Mouse (Mus musculus): ENCODE data around the gene AA986860.

AA986860 gene

DNA sequence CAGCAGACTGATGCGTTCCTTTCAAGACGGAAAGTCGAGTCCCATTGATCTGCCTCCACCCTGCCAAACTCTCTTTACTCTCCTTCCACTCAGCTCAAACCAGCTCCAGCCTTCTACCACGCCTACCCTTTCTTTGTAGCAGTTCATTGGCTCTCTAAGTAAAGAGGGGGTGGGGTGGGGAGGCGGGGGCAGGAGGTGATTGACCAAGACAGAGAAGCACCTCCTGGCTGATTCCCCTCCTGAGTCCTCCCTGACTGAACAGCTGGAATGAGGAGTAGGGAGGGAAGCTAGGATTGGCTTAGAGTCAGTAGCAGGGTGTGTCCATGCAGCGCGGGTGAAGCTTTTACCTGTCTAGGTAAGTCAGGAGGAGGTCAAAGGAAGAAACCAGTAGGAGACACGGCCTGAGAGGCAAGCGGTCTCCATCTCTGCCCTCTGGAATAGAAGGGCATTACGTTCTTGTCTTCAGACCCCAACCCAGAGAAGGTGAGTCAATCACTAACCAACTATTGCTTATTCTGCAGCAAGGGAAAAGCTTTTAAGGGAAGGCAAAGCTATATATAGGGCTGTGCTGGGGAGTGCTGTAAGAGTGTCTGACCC is at the start of gene AA986860:
AA986860 (plus strand) TSS at position 236 of the 597 bp plus-strand sequence.
- no peak for DNase-seq (ENCODE audit: low spot score in 2 of 2)

DNA sequence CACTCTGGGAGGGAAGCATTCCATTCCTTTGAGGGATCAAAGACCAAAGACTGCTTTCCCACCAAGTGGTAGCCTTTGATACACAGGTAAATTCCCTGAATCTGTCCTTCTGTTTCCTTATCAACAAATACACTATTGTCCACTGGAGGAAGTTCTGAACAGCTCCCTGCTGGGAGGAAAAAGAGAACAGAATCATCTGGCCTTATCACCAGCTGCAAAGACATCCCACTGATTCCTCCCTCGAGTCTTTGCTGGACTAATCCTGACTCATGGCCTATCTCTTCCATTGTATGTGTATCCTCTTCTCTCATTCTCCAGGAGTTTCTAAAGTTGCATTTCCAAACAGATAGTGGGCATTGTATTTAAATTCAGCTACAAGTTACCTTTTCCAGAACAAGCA is 47.9 kb upstream of the AA986860 start:
- no peak for DNase-seq (ENCODE audit: low spot score in 2 of 2)

DNA sequence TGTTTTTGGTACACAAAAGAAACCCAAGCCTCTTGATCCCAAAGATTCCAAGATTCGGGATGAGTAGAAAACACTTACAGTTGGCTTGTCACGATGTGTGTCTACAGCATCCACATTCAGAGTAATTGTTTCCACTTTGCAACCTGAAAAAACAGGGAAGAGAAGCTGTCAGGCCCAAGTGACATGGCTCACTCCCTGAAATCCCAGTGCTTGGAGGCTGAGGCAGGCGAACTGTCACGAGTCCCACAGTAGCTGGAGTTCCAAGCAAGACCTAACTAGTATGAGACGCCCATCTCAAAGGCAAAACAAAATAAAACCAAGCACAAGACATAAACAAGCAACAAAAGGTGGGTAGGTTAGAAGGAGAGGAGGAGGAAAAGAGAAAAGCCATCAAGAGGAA is 33.2 kb upstream of the AA986860 start:
- DNase-seq (ENCODE audit: low spot score in 2 of 2), result no peak

DNA sequence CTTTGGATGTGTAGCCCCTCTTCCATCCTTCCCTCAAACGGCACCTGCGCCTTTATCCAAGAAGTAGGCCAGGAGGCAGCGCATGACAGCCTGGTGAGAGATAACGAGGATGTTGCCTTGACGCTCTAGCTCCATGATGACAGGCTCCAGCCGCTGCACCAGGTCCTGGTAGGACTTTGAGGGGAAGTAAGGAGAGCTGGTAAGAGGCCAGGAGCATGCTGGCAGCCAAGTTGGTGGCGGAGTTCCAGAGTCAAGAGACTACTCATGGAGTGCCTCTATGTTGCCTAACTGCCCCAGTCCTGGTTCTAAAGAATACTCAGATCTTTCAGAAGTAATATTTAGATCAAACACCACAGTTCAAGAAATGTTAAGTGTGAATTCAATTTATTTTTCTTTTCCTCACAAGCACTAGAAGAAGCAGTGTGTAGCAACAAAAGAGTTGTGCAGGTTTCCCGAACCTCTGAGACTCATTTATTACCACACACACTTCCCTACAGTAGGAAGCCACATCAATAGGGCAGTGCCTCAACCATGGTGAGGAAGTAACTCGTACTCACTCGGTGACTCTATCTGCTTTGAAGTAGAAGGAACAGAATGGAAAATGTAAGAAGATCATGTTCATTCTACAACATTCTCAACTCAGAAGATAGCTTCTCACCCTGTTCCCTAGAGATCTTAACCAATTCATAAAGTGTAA is 31.7 kb upstream of the AA986860 start:
- no peak for DNase-seq (ENCODE audit: low spot score in 2 of 2)

DNA sequence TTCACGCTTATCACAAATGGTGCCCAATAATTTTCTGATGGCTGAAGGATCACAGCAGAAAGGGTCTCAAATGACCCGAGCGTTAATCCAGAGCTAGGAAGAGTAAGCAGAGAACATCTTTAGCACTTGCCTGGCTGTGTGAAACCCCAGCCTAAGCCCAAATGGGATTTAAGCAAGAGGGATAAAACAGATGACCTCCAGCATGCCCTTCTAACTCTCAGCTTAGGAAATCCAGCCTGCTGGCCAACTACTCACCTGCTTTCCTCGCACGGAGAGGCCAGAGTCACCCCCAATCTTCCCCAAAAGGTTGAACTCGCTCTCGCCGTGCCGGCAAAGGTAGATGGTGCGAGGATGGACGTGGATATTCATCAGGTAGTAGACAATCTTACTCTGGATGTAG is 29.8 kb upstream of the AA986860 start:
- no peak for DNase-seq (ENCODE audit: low spot score in 2 of 2)

DNA sequence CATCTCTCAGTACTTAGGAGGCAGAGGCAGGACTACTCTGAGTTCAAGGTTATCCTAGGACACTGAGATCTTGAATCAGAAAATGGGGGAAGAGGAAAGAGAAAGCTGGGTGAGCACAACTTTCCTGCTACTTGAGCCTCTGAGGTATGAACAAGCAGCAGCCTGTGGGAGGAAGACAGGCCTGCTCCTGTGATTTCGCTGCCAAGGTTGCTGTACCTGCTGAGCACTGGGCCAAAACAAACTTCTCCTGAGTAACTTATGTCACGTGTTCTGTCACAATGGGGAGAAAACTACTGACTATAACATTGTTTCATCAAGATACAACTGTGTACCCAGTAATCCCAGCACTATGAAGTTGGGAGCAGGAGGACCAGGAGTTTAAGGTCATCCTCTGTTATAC is 28.2 kb upstream of the AA986860 start:
- no peak for DNase-seq (ENCODE audit: low spot score in 2 of 2)

DNA sequence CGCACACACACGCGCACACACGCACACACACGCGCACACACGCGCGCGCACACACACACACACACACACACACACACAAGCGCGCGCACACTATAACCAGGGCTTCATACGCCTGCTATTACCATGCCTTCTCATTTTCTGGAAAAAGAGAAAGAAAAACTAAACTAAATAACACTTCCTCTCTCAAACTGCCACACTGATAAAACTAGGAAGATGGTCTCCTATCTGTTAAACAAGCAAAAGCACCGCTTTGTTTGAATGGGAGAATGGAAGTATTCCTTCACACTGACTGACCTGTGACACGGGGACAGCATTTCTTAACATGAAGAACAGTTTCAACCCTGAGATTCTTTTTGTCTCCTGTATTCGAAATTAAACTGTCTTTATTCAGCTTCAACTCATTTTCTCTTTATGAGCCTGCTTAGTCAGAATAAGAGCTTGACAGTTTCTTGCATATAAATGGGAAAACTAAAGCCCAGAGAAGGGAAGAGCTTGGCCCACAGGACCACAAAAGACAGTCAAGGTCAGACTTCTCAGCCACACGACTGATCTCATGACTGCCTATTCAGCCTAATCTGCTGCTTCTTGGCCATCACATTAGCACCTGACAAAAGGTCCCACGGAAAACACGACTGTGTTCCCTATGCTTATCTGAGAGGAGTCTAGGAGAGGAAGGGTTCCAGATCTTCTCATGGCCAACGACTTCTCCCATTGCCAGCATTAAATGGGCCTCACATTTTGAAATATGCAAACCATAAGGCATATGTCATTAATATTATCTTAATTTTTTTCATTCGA is 21.3 kb upstream of the AA986860 start:
- DNase-seq (ENCODE audit: low spot score in 2 of 2), result no peak

DNA sequence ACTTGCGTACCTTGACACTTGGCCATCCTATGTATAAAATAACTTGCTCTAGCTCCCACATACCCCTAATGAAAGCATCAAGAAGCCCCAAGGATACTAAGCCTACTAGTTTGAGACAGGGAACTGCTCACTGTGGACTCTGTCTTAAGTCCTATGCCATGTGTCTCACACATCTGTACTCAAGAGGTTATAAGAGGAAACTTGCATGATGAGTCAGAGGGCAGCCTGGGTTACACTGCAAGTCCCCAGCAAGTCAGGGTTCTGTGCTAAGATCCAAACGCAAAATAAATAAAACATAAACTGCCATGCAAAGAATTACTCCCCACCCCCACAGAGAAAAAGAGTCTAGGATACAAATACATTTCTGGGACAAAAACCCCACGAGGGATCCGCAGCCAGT is 17.7 kb upstream of the AA986860 start:
- no peak for DNase-seq (ENCODE audit: low spot score in 2 of 2)

DNA sequence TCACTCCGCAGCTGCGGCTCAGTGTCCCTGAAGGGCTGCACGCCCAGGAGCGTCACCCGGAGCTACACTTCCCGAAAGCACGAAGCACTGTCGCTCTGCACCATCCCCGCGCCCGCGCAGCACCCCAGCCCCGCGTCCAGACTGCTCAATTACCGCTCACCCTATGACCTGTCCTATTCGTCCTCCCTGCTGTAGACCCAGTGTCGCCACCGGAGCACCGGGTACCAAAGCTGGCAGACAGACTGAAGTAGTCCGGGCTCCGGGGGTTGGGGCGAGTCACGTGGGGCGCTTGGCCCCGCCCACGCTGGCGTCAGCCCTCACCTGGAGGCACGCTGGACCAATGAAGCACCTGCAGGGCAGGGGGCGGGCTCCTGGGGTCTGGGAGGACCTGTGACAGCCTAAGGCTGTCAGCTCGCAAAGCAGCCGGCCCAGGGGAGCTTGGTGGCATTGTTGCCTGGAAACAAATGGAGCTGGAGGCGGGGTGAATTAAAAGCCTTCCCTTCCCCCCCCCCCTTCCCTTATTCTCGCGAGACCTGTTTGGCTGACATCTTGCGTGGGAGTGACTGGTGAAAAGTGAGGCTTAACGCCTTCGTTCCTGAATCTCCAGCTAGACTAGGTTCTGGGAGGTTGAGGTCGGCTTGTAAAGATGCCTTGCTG is 16.1 kb upstream of the AA986860 start, which contains the start of gene Gm29427:
Gm29427 (minus strand) TSS at position 239 of the 657 bp plus-strand sequence.
- DNase-seq (ENCODE audit: low spot score in 2 of 2), result peak; percentile 94 to 95

DNA sequence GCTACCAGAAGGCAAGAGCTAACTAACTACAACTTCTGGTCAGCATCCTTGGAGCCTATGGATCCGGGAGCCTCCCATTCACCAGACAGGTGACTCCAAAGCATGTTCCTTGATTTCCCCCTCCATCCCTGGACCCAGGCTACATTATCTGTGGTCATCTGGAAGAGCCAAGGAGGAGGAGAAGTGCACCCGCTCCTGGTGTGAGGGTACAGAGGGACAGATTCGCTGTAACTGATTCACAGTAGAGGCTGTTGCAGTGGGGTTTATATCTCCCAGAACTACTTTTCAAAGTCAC is 15.6 kb upstream of the AA986860 start:
- no peak for DNase-seq (ENCODE audit: low spot score in 2 of 2)

DNA sequence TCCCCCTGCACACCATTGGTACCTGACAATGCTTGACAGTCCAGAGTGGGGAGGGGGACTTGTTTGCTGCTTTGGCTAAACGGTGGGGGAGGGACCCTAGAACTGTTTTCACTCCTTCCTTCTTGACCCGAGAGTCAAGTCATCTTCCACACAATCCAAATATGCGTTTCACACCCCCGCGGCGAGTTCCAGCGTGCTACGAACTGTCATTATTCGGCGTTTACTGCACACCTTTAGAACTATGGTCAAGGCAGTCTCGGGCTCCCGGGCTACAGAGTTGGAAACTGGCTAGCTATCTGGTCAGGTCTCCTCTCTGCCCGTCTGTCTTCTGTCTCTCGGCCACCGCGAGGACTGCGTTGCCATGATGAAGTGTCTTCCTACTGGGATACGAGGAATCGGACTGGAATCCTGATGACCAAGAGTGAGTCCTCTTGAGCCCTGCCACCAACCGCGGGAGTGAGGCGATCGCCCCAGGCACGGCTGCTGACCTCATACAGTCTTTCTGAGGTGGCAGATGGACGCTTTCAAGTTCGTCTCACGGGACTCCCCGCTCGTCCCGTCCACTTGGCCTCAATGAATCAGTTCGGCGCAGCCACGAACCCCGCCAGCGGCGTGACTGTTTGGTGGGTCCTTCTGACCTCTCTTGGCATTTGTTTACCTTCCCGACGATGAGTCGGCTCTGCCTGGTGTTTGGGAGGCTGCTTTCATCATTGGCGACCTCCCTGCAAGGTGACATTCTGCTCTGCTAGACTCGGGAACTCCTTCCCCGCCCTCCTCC is 15.1 kb upstream of the AA986860 start:
- DNase-seq (ENCODE audit: low spot score in 2 of 2), result peak in 1 of 2 experiments; percentile 44

DNA sequence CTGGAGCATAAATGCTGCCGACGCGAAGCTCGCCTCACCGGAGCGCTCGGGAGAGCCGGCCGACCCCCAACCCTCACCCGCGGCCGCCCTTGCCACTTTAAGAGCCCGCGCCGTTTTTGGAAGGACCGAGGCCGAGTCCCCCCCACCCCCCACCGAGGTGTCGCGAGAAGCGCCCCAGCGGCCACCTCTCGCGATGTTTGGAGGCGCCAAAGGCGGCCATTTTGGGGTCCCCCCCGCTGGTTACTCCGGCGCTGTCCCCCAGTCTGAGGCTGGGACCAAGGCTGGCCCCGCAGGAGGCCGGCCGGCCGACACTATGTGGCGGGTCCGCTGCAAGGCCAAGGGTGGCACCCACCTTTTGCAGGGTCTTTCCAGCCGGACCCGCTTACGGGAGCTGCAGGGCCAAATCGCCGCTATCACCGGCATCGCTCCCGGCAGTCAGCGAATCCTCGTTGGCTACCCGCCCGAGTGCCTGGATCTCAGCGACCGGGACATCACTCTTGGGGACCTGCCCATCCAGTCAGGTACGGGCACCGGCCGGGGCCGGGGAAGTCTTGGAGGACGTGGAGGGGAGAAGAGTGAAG is 14.4 kb upstream of the AA986860 start, which contains the start of gene Yod1:
Yod1 (plus strand) TSS at position 37 of the 581 bp plus-strand sequence.
- peak; percentile 73 to 83 for DNase-seq (ENCODE audit: low spot score in 2 of 2)

DNA sequence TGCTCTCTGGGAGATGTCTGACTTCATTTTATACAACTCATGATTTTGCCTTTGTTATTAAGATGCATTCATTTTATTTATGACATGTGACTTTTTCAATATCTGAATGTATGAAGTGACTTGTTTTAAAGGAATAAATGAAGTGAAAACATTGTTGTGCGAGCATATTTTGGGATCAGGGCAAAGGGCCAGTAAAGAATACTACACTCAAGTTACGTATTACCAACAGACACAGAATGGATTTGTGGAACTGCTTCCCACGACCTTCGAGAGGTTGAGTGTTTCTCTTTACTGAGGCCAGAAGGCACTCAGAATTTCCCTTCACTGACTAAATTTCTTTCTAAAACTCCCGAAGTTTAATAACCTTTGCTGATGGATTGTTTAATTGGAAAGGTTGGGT is 7.6 kb upstream of the AA986860 start:
- no peak for DNase-seq (ENCODE audit: low spot score in 2 of 2)

DNA sequence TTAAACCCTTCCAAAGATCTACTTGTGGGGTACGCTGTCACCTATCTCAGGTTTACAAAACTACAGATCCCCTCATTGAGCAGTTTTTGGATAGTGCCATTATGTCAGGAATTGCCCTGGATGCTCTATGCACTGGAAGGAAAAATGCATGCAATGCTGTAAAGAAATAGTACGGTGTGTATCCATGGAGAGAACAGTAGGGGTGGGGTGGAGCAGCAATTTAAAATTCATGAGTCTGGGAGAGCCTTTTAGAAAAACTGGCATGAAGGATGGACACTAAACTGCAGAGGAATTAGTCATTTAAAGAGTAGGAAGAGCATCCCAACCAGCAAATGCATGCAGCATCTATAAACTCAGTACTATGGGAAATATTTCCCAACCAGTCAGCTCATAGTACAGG is 5.4 kb upstream of the AA986860 start:
- DNase-seq (ENCODE audit: low spot score in 2 of 2), result no peak

DNA sequence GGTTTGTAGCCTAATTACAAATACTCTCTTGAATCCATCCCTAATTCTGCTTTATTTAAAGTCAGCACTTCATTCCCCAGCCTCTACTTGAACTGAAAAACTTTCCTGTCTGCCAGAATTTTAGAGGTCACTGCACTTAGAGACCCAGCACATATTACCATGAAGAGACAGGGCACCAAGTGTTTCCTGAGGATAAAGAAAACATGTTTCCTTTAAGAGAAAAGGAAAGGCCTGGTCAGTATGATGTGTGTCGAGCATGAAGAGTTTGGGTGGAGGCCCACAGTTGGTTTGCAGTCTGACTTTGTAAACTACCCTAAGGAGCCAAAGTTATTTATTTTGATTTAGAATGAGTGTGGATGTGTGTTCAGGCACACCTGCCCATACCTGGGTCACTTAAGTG is 3.7 kb upstream of the AA986860 start:
- no peak for DNase-seq (ENCODE audit: low spot score in 2 of 2)

DNA sequence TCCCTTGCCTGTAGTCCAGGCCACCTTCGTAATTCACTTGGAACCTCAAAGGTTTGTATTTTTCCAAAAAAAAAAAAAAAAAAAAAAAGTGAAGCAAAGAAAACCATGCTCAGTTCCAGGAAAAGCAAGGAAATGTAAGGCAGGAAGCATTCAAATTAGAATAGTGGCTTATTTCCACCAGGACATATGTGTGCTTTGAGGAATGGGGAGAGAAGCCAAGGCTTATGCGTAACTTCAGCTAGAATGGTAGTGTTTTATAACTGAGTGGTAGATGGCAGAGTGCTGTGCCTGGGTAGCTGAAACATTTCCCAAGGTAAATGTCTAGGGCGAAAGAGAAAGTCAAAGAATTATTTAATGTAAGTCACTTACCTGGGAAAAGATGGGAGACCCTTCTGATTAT is 3.1 kb upstream of the AA986860 start:
- DNase-seq (ENCODE audit: low spot score in 2 of 2), result no peak

DNA sequence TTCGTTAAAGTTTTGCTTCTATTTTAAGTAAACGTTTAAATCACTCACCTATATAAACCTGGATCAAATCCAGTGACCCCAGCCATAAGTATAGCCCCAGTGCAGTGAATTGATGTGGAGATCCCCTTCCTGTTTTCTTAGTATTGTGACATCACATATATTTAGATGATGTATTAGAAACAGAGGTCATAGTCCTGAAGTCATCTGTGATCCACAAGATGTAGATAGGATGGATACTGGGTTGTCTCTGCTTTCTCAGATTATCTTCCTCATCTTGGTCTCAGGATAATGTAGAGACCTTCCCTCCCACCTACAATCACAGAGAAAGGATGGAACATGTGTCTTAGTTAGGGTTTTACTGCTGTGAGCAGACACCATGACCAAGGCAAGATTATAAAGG is 2.6 kb upstream of the AA986860 start, which contains the start of gene Pfkfb2:
Pfkfb2 (minus strand) TSS at position 101 of the 400 bp plus-strand sequence.
- DNase-seq (ENCODE audit: low spot score in 2 of 2), result no peak

DNA sequence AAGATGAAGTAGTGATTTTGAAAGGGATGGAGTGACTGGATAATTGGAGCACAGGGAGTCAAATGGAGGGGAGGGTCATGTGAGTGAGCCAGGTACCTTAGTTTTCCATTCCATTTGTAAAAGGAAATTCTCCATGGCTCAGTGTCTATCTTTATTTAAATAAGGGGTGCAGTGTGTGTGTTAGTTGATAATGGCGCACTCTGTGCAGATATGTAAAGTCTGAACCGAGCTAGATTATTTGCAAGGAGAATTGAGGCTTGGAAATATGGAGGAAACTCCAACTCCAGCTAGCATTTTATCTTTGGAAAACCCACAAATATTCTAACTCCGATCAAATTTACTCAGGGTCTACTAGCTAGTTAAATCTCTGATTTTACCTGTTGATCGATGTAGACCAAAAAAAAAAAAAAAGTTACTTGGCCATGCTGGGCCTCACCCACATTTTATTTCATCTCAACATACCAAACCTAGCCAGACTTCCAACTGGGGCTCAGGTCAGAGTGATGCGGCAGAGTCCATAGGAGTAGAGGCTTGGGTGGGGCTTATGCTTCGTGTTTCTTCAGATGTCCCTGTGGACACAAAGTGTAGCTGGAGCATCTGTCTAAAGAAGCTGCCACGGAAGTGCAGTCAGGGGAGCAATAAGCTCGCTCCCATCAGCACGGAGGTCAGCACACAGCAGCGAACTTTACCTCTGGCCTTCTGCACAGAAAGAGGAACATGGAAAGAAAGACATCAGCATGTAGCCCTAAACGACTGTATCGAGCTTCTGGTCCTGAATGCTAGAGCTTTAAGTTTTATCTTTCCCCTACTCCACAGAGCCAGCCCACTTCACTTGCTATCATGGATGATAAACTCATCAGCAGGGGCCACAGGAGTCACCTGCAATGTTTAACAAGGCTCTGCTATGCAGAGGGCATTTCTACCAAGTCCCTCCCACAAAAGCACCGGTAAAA is 1.2 kb downstream of the AA986860 start:
- no peak for DNase-seq (ENCODE audit: low spot score in 2 of 2)

DNA sequence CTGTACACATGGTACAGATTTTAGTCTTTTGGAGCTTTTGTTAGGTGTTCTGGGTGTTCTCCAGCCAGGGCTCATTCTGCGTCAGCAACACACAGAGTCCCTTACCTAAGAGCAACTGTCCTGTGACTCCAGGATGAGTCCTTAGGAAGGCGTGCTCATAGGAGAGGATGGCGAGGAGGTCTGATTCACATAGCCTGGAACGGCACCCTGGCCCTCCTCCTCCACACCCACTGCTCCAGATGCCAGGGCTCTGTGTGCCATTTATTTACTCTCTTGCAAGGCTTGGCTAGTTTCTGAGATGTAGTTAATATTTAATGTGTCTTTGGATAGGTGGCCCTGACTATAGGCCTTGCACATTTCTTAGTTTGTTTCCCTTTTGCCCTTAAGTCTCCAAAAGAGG is 1.9 kb downstream of the AA986860 start:
- no peak for DNase-seq (ENCODE audit: low spot score in 2 of 2)

DNA sequence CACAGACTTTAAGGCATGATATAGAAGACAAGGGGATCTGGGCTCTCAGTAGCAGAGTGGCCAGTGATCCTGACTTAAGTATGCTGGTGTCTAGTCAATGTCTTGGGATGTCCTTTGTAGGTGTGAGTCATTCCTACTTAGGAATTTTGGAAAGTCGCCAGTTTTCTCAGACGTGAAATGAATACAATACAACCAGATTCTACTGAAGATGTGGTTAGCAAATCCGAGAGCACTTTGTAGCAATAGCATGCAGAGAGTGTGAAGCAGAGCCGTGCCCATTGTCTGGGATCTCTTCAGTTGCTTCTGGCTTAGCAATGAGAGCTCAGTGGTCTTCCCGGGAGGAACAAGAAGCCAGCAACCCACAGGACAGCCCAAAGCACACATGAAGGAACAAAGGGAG is 2.7 kb downstream of the AA986860 start:
- DNase-seq (ENCODE audit: low spot score in 2 of 2), result no peak

Measured in frontal cortex, postnatal 25 days (tissue).